Mouse (Mus musculus): Measurements from ENCODE around the gene Hcn2. TPM values are rescaled to one million over a fixed set of nuclear protein-coding genes. Genes with fewer than 3 reads are reported as not detected.

Hcn2 gene
- polyA plus RNA-seq, 1 experiment from 2014 or later, result 3.0 TPM

- Histone ChIP-seq H3K9me3 (replicated peaks) (peaks cover 11% of the 10 kb centered on the region; the same call in 1 of the 2 replicates), H3K27ac (replicated peaks) (no peak overlapping the region), H3K27me3 (replicated peaks) (peaks cover 7% of the 10 kb centered on the region; the same call in 1 of the 2 replicates), H3K36me3 (peaks cover 83% of the 10 kb centered on the region), H3K4me3 (replicated peaks) (no peak overlapping the region), H3K4me2 (no peak overlapping the region), H3K9ac (replicated peaks) (no peak overlapping the region), H3K4me1 (peaks cover 9% of the 10 kb centered on the region; the same call in 1 of the 2 replicates)
- ATAC-seq (ENCODE audit: low FRiP score), result no peak
- WGBS, result 95% methylated on average over 15 of the region's 15 CpGs
Observed at GRCm38 (mm10) chr10:79733847-79734246, 17.4 kb downstream of the Hcn2 start.

DNA sequence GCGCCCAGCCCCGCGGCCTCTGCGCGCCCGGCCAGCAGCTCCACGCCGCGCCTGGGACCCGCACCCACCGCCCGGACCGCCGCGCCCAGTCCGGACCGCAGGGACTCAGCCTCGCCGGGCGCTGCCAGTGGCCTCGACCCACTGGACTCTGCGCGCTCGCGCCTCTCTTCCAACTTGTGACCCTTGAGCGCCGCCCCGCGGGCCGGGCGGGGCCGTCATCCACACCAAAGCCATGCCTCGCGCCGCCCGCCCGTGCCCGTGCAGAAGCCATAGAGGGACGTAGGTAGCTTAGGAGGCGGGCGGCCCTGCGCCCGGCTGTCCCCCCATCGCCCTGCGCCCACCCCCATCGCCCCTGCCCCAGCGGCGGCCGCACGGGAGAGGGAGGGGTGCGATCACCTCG lies 18.9 kb downstream of the Hcn2 start:
- WGBS, result 33% methylated on average over 42 of the region's 52 CpGs

DNA sequence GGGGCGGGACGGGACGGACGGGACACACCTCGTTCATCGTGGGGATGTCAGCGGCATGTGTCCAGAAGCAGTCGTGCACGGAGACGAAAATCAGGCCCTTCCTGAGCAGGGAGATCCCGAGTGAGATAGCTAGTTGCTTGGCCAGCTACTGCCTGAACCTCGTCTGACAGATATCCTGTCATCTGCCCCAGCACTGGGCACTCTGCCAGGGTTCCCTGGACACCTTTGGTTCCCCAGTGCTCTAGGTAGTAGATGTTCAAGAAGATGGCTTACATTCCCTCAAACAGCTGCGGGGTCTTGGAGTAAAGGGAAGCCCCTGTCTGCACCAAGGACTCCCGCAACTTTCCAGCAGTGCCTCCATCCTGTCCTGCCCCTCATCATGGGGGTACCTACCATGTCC lies 20.3 kb downstream of the Hcn2 start:
- WGBS, result 87% methylated on average over 12 of the region's 14 CpGs
- peaks cover 7% of the 10 kb centered on the region; the same call in 1 of the 2 replicates for H3K27me3 ChIP-seq (replicated peaks)
- H3K4me3 ChIP-seq (replicated peaks), result no peak overlapping the region
- no peak overlapping the region for H3K27ac ChIP-seq (replicated peaks)
- no peak overlapping the region for H3K9ac ChIP-seq (replicated peaks)
- no peak for ATAC-seq (ENCODE audit: low FRiP score)
- peaks cover 98% of the 10 kb centered on the region for H3K36me3 ChIP-seq
- H3K9me3 ChIP-seq (replicated peaks), result peaks cover 25% of the 10 kb centered on the region
- H3K4me2 ChIP-seq, result no peak overlapping the region
- peaks cover 9% of the 10 kb centered on the region; the same call in 1 of the 2 replicates for H3K4me1 ChIP-seq

More for the DNA sequence above, 18.9 kb downstream of the Hcn2 start:
- Histone ChIP-seq H3K4me3 (replicated peaks) (no peak overlapping the region), H3K4me2 (0 out of 2 replicates have a peak overlapping the region, but pooled peaks have one; percentile 0), H3K9ac (replicated peaks) (no peak overlapping the region), H3K4me1 (peaks cover 9% of the 10 kb centered on the region; the same call in 1 of the 2 replicates), H3K36me3 (peaks cover 96% of the 10 kb centered on the region), H3K9me3 (replicated peaks) (peaks cover 25% of the 10 kb centered on the region), H3K27ac (replicated peaks) (no peak overlapping the region), H3K27me3 (replicated peaks) (peaks cover 7% of the 10 kb centered on the region; the same call in 1 of the 2 replicates)
- no peak for ATAC-seq (ENCODE audit: low FRiP score)

- no peak overlapping the region for H3K9ac ChIP-seq (replicated peaks)
Observed at GRCm38 (mm10) chr10:79738259-79738658, 21.8 kb downstream of the Hcn2 start.

GRCm38 (mm10) chr10:79739234-79739633 lies 22.8 kb downstream of the Hcn2 start:
- WGBS, result 96% methylated on average over 28 of the region's 28 CpGs

More at GRCm38 (mm10) chr10:79738259-79738658, 21.8 kb downstream of the Hcn2 start:
- H3K4me3 ChIP-seq (replicated peaks), result no peak overlapping the region
- no peak for ATAC-seq (ENCODE audit: low FRiP score)
- peaks cover 7% of the 10 kb centered on the region; the same call in 1 of the 2 replicates for H3K27me3 ChIP-seq (replicated peaks)
- H3K4me2 ChIP-seq, result no peak overlapping the region
- peaks cover 96% of the 10 kb centered on the region for H3K36me3 ChIP-seq
- no peak overlapping the region for H3K27ac ChIP-seq (replicated peaks)
- WGBS, result 85% methylated on average over 10 of the region's 10 CpGs
- peaks cover 25% of the 10 kb centered on the region for H3K9me3 ChIP-seq (replicated peaks)
- peaks cover 9% of the 10 kb centered on the region; the same call in 1 of the 2 replicates for H3K4me1 ChIP-seq

GRCm38 (mm10) chr10:79740863-79741262 lies 24.4 kb downstream of the Hcn2 start:
- H3K4me1 ChIP-seq, result peaks cover 12% of the 10 kb centered on the region
- no peak overlapping the region for H3K4me3 ChIP-seq (replicated peaks)
- 54% methylated on average over 11 of the region's 11 CpGs for WGBS
- H3K9me3 ChIP-seq (replicated peaks), result peaks cover 25% of the 10 kb centered on the region
- peaks cover 2% of the 10 kb centered on the region; the same call in 1 of the 2 replicates for H3K27me3 ChIP-seq (replicated peaks)
- no peak overlapping the region for H3K4me2 ChIP-seq
- no peak overlapping the region for H3K9ac ChIP-seq (replicated peaks)
- no peak overlapping the region for H3K27ac ChIP-seq (replicated peaks)
- peaks cover 85% of the 10 kb centered on the region for H3K36me3 ChIP-seq
- ATAC-seq (ENCODE audit: low FRiP score), result no peak

More at GRCm38 (mm10) chr10:79739234-79739633, 22.8 kb downstream of the Hcn2 start:
- no peak overlapping the region for H3K4me3 ChIP-seq (replicated peaks)
- H3K9ac ChIP-seq (replicated peaks), result no peak overlapping the region
- H3K9me3 ChIP-seq (replicated peaks), result peaks cover 25% of the 10 kb centered on the region
- H3K4me2 ChIP-seq, result no peak overlapping the region
- ATAC-seq (ENCODE audit: low FRiP score), result no peak
- peaks cover 97% of the 10 kb centered on the region for H3K36me3 ChIP-seq
- H3K4me1 ChIP-seq, result peaks cover 9% of the 10 kb centered on the region; the same call in 1 of the 2 replicates
- peaks cover 7% of the 10 kb centered on the region; the same call in 1 of the 2 replicates for H3K27me3 ChIP-seq (replicated peaks)
- no peak overlapping the region for H3K27ac ChIP-seq (replicated peaks)

GRCm38 (mm10) chr10:79743161-79743560 lies 26.7 kb downstream of the Hcn2 start:
- WGBS, result 93% methylated on average over 11 of the region's 11 CpGs
- H3K36me3 ChIP-seq, result peaks cover 62% of the 10 kb centered on the region
- no peak for ATAC-seq (ENCODE audit: low FRiP score)

DNA sequence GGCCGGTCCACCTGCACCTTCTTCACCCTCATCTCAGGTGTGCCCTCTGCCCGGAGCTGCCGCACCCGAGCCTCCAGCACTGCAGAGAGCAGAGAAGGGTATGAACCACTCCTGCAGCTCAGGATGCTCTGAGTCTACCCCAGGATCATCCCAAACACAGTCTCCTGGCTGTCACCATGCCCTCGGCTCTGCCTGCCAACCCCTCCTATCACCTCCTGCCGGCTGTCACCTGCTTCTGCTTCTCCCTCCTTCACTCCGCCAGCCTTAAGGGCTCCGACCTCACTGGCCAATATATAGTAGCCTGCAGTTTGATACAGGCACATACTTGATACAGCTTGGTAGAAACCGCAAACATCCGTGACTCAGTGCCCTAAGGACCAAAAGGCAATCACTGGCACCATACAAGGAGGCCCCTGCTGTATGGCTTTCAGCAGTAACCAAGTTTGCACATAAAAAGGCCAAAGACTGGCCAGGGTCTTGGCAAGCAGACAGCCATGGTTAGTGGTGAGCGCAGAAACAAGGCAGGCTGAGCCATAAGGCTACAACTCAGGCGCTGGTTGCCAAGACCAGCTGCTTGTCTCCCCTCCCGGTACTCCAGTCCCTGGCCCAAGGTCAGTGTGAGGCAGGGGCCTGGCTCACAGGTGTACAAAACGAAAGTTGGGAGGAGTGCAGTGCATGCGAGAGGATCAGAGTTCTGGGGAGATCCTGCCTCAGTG lies 27.4 kb downstream of the Hcn2 start:
- peaks cover 14% of the 10 kb centered on the region for H3K9me3 ChIP-seq (replicated peaks)

More at GRCm38 (mm10) chr10:79743161-79743560, 26.7 kb downstream of the Hcn2 start:
- H3K9me3 ChIP-seq (replicated peaks), result peaks cover 21% of the 10 kb centered on the region
- H3K4me1 ChIP-seq, result peaks cover 19% of the 10 kb centered on the region
- no peak overlapping the region for H3K9ac ChIP-seq (replicated peaks)
- no peak overlapping the region for H3K27ac ChIP-seq (replicated peaks)
- H3K4me2 ChIP-seq, result no peak overlapping the region
- H3K27me3 ChIP-seq (replicated peaks), result no peaks in the 10 kb centered on the region
- no peak overlapping the region for H3K4me3 ChIP-seq (replicated peaks)

DNA sequence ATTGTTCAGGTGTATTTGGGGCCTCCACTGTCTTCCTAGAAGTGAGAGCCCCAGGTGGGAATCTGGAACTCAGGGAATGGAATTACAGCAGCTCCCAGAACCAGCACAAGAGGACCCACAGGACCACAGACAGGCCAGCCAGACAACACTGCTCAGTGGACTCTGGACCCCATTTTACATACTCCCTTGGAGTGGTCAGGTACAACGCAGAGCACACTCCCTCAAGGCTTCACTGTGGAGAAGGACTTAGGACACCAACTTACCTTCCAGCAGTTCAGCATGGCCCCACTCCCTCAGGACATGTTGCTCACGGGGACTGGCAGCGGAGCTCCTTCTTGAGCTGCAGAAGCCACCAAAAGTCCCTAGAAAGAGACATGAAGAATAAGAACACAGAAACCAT lies 29.0 kb downstream of the Hcn2 start:
- no peak overlapping the region for H3K9ac ChIP-seq (replicated peaks)

More for the DNA sequence above, 27.4 kb downstream of the Hcn2 start:
- Histone ChIP-seq H3K4me3 (replicated peaks) (no peak overlapping the region), H3K4me1 (peaks cover 19% of the 10 kb centered on the region), H3K4me2 (no peak overlapping the region), H3K36me3 (peaks cover 55% of the 10 kb centered on the region), H3K9ac (replicated peaks) (no peak overlapping the region), H3K27ac (replicated peaks) (no peak overlapping the region), H3K27me3 (replicated peaks) (no peaks in the 10 kb centered on the region)
- no peak for ATAC-seq (ENCODE audit: low FRiP score)
- WGBS, result 96% methylated on average over 15 of the region's 15 CpGs

DNA sequence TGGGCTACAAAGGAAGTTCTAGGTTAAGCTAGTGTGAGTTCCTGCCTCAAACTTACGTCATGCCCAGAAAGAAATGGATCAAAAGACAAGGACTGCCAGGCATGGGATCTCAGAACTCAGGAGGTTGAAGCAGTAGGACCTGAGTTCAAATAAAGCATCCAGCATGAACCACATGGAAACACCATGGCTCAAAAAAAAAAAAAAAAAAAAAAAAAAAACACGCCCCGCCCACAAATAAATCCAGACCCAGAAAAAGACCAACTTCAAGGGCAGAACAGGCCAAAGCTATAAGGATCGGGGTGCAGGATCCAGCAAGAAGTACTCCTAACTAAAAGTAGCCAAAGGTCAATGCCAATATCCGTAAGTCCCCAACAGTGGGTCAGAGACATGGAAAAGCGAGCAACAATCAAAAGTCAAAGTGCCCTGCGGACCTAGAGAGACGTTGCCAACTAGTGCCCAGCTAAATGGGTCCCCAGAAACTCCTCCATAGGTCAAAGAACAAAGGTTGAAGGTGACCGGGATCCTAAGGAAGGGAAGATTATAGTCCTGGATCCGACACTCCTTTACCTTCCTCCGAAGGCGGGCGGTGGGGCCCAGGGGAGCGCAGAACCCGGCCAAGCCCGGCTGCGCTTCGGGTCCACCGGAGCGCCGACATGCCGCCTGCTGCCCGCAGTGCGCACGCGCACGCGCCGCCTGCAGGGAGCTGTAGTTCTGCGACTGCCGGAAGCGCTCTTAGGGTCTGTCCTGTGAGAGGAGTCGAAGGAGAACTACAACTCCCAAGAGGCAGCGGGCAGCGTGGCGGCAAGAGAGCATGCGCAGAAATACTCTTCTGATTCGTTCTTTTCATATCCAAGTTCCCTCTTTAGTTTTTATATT lies 29.7 kb downstream of the Hcn2 start, which contains the start of gene Polrmt:
Polrmt (minus strand) TSS at position 684 of the 876 bp plus-strand sequence.
- Histone ChIP-seq H3K27me3 (replicated peaks) (no peaks in the 10 kb centered on the region), H3K27ac (replicated peaks) (peak within 1 kb of the TSS; percentile 41; the same call in 1 of the 2 replicates), H3K4me1 (peaks cover 19% of the 10 kb centered on the region), H3K4me2 (peak within 1 kb of the TSS; percentile 73), H3K9me3 (replicated peaks) (no peaks in the 10 kb centered on the region), H3K9ac (replicated peaks) (peak within 1 kb of the TSS; percentile 55), H3K36me3 (peaks cover 32% of the 10 kb centered on the region), H3K4me3 (replicated peaks) (peak within 1 kb of the TSS; percentile 70)
- 4% methylated on average over 38 of the region's 38 CpGs for WGBS
- peak; percentile 94 for ATAC-seq (ENCODE audit: low FRiP score)

More for the DNA sequence above, 29.0 kb downstream of the Hcn2 start:
- peaks cover 39% of the 10 kb centered on the region for H3K36me3 ChIP-seq
- no peaks in the 10 kb centered on the region; the same call in 1 of the 2 replicates for H3K9me3 ChIP-seq (replicated peaks)
- H3K27ac ChIP-seq (replicated peaks), result no peak overlapping the region
- no peaks in the 10 kb centered on the region for H3K27me3 ChIP-seq (replicated peaks)
- no peak for ATAC-seq (ENCODE audit: low FRiP score)
- WGBS, result 97% methylated on average over 3 of the region's 3 CpGs
- peak overlapping the region; percentile 73 for H3K4me2 ChIP-seq
- peak overlapping the region; percentile 70 for H3K4me3 ChIP-seq (replicated peaks)
- H3K4me1 ChIP-seq, result peaks cover 19% of the 10 kb centered on the region

DNA sequence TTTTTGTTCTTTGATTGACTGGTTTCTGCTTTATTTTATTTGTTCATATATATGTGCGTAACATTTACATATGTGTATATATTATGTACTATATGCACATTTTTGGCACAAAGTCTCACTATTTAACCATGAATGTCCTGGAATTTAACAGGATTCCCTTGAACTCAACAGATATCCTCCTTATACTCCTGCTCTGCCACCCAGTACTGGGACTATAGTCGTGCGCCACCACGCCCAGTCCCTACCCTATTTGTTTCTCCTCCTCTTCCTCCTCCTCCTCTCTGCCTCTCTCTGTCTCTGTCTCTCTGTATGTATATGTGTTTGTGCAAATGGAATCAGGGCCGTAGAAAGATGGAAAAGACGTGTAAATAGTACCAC lies 30.3 kb downstream of the Hcn2 start:
- 28% methylated on average over 6 of the region's 6 CpGs for WGBS
- H3K27me3 ChIP-seq (replicated peaks), result no peaks in the 10 kb centered on the region
- H3K9me3 ChIP-seq (replicated peaks), result no peaks in the 10 kb centered on the region
- H3K4me2 ChIP-seq, result peak overlapping the region; percentile 73
- peak overlapping the region; percentile 70 for H3K4me3 ChIP-seq (replicated peaks)
- H3K9ac ChIP-seq (replicated peaks), result peak overlapping the region; percentile 42; the same call in 1 of the 2 replicates
- H3K4me1 ChIP-seq, result peaks cover 19% of the 10 kb centered on the region
- 0 out of 2 replicates have a peak overlapping the region, but pooled peaks have one; percentile 41 for H3K27ac ChIP-seq (replicated peaks)
- ATAC-seq (ENCODE audit: low FRiP score), result peak; percentile 54
- peaks cover 26% of the 10 kb centered on the region for H3K36me3 ChIP-seq
